Mouse (Mus musculus) right cerebral cortex, adult 2 months (tissue): Measurements from ENCODE around the gene Krt8.

Experiments used
- DNase-seq, 2 experiments: peaks; one replicate each; pipeline ENCODE4 v3.0.0; 2021 to 2022; ENCODE audit warnings: low spot score in 2 of 2

The Krt8 gene

GRCm38 (mm10) chr15:101976023-101976422 is 28.3 kb downstream of the Krt8 start:
- no peak for DNase-seq

DNA sequence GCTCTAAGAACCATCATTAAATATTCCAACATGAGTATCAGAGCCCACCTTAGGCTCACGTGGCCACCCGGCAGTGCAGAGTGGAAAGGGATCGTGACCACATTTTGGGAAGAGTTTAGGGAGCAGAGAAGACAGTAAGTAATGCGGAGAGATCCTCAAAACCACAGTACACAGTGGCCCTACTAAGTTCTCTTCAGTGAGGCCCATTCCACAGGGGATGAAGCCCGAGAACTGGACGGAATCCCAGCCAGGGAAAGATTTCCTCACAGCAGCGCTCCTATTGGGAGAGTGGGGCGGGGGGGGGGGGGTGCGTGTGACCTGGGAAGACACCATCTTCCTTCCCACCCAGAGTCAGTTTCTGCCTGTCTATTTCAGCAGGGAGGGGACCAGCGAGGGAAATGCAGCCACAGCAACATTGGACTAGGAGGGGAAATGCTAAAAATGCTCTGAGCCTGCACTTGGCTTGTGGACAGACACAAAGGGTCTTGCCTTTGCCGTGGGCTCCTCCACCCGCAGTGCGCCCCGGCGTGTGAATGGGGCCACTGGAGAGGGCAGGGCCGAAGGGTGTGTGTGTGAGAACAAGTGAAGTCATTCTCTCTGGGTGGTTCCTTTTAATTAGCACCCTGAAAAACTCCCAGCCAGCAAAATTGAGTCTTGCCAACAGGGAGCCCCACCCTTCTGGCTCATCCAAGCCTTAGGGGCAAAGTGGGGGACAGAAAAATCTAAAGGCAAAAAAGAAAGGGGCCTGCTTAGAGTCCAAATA is 30.0 kb downstream of the Krt8 start:
- no peak for DNase-seq

DNA sequence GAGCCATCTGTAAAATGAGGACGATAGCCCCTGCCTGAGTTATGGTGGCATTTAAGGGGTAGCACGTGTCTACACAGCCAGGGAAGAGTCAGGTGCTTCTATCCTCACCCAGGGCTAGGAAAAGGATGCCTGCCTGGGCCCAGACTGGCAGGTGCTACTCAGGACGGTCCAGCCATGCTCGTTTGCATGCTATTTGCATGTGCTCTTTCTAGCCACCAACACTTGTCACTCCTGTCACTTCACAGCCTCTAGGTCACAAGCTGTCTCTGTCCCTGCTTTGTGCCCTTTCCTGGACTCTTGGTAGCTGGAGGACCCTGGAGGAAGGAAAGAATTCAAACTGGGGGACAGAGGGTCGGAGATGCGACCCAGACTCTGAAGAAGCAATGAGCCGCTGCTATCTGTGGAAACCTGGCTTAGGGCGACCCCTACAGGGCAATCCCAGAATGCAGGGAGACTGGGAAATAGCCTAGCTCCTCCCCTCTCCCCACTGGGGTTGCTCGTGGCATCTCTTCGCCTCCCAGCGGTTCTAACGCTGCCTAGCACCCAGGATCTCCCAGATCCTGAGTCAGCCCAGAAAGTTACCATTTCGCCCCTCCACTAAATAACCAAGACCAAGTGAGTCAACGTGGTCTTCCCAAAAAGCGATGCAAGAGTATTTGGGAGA is 30.7 kb downstream of the Krt8 start:
- DNase-seq, result peak; percentile 99

- DNase-seq, result no peak
Observed at GRCm38 (mm10) chr15:101970536-101970935, 33.7 kb downstream of the Krt8 start.

DNA sequence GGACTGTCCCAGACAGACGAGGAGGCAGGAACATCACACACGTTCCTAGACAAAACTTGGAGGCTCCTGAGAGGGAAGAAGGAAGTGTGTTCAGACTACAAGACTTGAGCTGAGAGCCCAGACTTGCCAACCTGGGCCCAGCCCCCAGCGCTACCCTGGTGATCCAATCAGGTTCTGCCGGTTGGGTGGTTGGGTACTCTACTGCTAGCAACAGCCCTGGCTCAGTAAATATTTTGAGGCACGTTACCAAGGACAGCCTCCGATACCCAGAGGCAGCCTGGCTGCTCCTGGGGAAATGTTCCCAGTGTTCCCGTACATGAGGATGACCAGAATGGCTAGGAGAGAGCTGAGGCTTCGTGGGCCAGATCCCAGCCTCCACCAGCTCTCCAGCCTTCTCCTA is 37.5 kb downstream of the Krt8 start:
- DNase-seq, result no peak

DNA sequence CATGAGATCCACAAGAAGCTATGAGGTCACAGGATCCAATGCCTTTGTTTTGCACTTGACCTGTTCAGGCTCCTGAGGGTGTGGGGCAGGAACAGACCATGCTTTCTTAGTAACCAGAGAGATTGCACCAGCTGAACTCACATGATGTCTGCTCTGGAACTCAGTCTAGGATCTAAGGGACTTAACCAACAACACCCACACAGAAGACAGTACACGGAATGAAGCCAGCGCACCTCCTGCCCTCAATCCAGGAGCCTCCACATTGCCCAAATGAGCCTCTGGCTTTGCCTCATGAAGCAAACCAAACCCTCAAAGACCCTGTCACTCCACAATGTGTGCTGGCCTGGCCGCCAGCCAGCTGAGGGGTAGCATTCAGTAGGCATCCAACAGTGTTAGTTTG is 45.4 kb downstream of the Krt8 start:
- no peak for DNase-seq

DNA sequence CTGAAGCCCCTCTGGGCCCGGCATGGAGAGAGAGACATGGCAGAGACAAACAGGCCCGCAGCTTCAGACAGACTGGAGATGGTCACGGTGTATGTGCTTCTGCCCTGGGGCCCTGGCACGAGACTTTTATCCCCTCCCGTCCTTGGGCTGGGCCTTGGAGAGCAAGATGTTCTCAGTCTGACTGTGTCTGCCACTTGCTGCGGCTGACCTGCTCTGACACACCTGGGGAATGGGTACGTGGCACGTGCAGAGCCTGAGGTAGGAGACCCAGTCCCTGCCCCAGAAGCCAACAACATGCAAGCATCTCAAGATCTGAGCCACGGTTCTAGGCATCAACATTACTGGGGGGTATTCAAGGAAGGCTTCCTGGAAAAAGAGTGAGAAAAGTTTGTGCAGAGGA is 50.1 kb downstream of the Krt8 start, which contains the start of gene Krt78:
TSS of gene Krt78 (minus strand) at position 101 of the 400 bp plus-strand sequence.
- no peak for DNase-seq

DNA sequence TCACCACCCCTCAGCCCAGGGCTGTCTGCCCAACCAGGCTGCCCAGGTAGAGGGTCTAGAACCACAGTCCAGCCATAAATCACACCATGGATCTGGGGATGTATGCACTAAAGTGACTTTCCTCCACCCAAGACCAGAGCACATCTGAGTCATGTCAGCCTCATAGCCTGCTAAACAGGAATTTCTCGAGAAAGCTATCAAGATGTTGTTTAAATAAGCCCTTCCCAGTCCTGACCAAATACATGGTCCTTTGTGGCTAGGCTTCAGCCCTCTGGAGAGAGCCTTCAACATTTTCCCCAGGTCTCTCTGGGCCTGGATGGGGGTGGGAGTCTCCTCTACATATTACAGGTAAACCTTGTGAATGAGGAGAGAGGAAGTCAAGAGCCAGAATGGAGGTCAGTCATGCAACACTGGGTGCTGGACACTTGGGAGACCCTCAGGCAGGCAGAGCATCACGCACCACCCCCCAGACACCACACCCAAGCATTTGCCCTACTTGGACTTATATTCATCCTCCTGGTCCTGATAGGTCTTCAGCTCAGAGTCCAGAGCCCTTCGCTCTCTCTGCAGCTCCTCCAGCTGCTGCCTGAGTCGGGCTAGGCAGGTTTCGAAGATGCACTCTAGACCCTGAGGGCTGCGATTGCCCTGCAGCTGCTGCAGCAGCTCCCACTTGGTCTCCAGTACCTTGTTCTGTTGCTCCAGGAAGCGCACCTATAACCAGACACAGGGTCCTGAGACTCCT is 51.4 kb downstream of the Krt8 start:
- no peak for DNase-seq
